Mouse (Mus musculus) lung, postnatal 25 days (tissue): ENCODE data around the gene Grcc10.

Source experiments
- DNase-seq: peaks from one replicate; pipeline ENCODE4 v3.0.0; 2022; ENCODE audit warnings: low spot score

Grcc10 gene

DNA sequence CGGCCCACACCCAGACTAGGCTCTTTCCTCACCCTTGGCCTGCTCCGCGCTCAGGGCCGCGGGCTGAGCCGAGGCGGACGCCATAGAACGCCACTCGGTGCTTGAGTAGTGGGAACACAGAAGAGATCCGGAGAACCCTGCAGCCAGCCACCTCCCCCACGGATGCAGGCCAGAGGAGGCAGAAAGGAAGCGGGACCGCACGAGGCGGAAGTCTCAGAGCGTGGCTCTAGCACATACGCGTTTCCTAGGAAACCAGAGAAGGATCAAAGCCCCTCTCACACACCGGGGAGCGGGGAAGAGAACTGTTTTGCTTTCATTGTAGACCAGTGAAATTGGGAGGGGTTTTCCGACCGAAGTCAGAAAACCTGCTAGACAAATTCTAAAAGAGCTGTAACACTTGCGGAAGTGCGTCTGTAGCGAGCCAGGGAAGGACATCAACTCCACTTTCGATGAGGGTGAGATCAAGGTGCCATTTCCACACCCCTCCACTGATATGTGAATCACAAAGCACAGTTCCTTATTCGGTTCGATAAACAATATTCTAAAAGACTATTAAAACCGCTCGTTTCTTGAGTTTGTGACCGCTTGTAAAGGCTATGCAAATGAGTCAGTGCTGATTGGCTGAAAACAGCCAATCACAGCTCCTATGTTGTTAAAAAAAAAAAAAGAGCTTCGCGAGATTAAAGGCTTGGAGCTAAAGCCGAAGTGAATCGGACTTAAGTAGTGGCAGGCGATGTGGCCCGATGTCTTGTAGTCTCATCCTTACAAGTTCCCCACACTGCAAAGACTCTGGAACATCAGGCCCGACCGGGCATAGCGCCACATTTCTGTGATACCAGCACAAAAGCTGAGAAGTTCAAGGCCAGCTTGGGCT is at the start of gene Grcc10:
Gene Grcc10, minus strand, starts transcription at position 487 of the 874 bp plus-strand sequence.
- peak; percentile 91 for DNase-seq

DNA sequence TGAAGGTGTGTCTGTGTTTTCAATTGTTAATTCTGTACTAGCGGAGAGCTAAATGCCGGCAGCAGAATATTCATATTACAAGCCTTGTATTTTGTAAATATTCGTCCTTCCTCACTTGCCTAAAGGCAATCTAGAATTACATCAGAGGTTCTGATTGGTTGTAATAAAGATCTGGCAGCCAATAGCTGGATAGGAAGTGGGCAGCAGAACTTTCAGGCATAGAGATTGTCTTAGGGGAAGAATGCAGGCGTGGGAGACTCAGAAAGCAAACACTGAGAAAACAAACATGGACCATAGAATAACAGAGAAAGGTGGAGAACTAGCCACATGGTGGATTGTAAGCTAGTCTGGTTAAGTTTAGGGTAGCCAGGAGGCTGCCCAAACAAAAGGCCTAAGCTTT is 48.9 kb upstream of the Grcc10 start:
- DNase-seq: no peak

DNA sequence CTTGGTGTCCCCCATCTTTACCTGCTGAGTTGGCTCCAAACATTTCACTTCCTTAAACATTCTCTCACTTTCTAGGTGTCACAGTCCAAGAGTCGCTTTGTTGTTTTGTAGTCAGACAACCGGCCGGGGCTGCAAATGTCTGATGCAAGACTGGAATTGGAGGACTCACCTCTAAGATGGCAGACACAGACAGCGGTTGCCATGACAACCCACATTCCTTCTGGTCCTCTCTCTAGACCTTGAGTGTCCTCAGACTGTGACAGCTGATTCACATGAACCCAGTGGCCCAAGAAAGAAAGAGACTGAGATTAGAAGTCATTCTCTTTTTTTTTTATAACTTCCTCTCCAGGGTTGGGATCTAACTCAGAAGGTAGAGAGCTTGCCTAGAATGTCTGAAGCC is 48.3 kb upstream of the Grcc10 start:
- no peak for DNase-seq

DNA sequence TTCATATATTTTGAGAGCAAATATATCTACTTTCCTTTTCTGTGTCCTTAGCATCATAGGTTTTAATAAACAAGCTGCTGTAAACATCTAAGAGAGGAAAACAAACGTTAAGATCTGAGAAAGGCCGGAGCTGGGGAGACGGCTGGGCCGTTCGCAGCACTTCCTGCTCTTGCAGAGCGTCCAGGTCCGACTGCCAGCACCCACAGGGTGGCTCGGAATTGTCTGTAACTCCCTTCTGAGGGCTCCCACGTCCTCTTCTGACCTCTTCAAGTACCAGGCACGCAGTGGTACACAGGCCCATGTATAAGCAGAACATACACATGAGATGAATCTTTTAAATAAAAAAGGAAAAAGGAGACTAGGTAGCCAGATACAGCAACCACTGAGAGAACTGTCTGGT is 46.5 kb upstream of the Grcc10 start:
- no peak for DNase-seq

DNA sequence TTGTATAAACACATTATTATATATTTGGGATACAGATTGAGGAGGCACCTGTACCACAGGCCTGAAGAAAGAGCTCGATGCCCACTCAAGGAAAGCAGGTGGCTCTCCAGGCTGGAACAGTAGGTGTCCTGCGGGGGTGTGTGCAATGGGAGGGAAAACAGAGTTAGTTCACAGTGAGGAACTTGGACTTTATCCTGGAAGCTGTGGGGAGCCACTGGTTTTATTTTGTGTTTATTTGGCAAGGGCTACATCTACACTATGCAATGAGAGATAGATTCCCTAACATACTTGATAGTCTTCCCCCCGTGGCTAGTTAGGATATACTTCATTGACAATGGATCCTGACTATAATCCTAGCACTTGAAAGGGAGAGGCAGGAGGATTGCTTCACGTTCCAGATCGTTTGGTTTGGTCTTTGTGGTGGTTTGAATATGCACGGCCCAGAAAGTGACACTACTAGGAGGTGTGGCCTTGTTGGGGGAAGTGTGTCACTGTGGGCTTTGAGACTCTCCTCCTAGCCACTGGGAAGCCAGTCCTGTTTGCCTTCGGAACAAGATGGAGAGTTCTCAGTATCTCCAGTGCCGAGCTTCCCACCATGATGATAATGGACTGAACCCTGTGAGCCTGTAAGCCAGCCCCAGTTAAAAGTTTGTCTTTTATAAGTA is 45.7 kb upstream of the Grcc10 start:
- no peak for DNase-seq

DNA sequence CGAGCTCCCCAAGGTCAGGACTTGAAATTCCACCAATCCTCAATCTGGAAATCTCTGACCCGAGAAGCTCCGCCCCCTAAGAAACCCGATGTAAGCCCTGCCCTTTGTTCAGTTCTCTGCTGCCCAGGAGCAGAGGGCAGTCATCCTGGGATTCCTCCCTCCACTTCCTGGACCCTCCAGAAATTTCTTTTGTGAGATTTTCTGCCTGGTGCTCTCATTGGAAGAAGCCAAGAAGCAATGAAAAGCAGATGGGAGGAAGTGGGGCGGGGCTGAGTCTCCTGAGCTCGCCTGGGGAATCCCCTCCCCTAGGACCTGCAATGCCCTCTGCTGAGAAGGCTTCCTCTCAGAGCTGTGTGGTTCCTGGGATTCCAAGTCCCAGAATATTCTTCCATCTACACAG is 41.3 kb upstream of the Grcc10 start:
- DNase-seq: peak; percentile 22

DNA sequence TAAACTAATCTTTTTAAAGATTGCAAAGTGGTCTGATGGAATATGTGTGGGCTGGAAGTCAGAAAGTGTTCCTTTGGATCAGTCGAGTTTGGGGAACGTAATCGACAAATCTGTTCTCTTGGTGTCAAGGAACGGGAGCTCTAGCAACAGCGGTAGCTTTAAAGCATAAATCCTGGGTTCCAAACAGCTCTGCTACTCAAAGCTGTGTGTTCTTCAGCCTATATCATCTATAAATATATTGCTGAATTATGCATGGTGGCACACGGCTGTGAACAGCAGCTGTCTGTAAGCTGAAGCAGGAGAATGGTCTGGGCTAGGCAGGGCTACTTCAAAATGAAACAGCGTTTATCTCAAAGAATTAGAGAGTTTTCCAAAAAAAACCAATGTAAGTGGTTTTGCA is 39.7 kb upstream of the Grcc10 start:
- no peak for DNase-seq

DNA sequence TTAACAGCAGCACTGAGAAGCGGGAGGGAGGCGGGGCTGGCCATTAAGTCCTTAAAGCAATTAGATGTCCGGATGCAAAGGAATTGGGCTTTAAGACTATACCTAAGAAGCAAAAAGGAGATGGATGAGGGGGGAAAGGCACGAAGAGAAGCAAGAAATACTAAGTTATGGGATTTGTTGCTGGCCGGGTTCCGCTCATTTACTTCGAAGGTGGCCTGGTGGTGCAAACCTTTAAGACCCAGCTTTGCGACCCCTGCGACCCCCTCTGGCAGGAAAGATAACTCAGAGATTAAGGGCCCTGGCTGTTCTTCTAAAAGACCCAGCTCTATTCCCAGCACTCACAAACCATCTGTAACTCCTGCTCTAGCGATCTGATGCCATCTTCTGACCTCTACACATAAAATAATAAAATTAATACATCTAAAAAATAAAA is 38.8 kb upstream of the Grcc10 start:
- DNase-seq: no peak

DNA sequence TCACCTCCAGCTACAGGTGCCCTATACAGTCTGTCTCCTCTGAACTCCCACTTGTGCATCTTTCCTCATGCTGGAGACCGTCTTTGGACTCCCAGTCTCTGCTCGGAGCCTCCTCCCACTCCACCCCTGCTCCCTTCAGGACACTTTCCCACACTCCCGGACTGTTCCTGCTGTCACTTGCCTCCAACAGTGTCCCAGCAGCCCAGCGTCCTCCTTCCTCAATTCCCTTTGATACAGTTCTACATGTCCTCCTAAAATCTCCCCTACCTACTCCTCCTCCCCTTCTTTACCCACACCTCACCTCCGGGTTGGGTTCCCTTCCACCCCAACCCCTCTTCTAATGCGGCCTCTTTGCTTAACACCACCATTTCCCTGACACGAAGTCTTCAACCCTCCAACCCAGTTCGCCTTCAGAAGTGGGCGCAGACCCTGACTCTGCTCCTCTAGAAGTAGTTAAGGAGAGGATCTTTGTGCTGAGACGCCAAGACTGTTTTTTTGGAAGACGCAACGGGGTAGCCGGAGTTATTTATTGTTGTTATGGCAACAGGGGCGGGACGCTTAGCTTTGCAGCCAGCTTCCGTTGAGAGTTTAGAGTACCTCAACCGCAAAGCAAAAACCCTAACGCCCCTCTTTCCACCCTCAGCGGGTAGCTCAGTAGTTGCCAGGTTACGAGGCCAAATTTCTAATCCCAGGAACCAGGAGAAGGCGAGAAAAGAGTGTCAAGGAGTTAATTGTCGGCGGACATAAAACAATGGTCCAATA is 38.2 kb upstream of the Grcc10 start, which contains the start of gene Lrrc23:
Gene Lrrc23, minus strand, starts transcription at position 506 of the 762 bp plus-strand sequence.
- peak; percentile 74 for DNase-seq

DNA sequence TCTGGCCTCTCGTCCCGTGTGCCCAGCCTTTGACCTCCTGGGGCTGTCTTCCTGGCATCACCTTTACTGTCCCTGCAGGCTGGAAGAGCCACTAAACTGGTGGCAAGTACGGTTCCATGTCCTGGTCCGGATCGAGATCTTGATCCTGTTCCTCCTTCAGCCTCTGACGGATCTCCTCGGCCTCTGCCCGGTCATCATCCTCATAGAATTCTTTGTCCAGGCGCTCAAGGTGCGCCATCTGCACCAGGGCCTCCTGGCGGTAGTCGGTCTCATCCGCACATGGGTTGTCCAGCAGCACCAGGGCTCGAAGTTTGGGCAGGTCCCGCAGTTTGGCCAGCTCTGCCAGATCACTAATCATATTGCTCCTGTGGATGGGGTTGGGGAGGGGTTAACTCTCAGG is 29.3 kb upstream of the Grcc10 start:
- DNase-seq: no peak

DNA sequence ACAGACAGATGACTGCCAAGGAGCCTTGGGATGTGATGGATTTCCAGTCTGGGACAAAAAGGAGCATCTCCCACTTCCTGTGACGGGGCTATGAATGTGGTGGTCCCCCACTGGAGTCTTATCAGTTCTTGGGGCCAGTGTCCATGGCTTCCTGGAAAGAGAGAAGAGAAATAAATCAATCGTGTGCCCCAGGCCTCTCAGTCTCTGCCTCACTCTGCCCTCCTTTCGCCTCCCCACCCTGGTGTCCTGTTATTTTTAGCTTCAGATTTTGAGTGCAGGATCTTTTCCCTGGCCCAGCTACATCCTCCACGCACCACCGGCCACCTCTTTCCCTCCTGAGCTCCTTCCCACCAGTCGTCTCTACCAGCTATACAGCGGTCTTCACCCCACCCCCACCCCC is 28.8 kb upstream of the Grcc10 start:
- no peak for DNase-seq

DNA sequence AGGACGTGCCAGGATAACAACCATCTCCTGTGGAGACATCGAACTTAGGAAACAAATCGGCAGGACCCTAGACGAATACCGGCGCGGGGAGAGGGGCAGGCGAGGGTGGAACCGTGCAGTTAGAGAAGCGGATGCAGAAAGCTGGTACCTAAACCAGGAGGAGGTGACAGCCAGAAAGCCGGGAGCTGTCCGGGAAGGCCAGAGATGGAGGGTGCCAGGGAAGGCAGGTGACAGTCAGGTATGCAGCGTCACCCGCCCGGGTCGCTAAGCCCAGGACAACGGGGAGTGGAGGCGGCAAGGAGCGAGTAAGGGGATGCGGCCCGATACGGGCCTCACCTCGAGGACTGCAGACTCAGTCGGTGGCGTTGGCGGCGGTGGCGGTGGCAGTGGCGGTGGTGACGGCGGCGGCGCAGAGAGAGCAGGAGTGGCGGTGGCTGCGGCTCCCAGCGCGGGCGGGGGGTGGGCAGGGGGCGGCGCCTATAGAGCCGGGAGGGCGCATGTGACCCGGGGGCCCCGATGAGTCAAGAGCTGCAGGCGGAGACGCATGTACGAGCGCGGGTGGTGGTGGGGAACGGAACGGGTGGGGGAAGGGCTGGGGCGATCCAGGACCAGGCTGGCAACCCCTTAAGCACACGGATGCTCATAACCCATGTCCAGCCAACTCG is 28.1 kb upstream of the Grcc10 start, which contains the start of gene Eno2:
Gene Eno2, minus strand, starts transcription at position 573 of the 665 bp plus-strand sequence.
- DNase-seq: no peak

DNA sequence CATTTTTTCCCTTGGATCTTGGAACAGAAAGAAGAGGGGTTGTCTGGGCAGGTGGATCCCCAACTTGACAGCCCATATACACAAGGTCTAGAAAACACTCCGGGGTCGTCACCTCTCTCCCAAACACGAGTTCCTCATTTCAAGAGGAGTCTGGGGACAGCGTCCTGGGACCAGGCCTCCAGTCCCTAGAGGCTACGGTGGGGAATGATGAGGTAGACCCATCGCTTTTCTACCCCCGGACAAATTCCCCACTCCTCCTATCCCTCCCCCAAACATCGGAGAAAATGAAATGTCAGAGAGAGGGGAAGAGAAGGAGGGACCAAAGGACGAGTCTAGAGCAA is 27.5 kb upstream of the Grcc10 start:
- DNase-seq: no peak

DNA sequence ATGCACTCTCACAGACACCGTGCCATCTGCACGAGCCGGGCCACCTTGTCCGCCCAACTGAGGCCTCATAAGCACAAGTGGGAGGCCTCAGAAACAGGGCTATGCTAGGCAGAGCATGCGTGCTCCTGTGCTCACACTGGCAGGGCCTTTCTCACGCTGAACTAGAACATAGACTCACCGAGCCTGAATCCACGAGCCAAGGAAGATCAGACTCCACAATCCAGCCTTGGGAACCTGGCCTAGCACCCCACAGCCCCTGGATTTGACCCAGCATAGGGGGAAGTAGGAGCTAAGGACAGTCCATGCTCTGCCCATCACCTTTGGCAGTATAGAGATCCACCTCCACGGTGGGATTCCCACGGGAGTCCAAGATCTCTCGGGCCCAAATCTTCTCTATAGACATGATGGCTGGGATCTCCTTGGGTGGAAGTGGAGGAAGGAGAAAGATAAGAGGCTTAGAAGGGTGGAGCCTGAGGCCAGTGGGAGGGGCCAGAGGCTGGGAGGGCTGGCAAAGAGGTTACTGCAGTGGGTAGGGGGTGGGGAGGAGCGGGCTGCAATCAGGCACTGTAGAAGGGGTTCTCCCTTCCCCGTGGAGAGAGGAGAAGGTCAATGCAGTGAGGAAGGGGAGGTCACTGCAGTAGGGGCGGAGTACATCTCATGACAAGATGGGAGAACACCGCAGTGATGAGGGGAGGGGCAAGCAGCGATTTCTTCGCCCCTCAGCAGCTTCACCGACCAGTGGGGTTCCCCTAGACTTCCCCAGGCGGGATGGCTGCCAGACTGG is 26.9 kb upstream of the Grcc10 start:
- no peak for DNase-seq

DNA sequence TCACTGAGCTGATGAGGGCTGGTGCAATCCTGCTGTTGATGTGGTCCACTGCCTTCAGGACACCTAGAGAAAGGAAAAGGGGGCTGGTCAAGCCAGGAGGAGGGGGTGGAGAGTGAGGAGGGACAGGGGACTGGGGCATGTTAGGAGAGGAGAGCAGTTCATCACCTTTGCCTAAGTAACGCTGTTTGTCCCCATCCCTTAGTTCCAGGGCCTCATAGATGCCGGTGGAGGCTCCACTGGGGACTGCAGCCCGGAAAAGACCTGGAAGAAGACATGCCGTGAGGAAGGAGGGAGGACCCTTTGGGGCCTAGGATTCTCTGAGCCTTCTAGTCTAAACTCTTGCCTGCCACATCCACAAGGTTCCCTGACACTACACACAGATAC is 26.4 kb upstream of the Grcc10 start:
- no peak for DNase-seq

DNA sequence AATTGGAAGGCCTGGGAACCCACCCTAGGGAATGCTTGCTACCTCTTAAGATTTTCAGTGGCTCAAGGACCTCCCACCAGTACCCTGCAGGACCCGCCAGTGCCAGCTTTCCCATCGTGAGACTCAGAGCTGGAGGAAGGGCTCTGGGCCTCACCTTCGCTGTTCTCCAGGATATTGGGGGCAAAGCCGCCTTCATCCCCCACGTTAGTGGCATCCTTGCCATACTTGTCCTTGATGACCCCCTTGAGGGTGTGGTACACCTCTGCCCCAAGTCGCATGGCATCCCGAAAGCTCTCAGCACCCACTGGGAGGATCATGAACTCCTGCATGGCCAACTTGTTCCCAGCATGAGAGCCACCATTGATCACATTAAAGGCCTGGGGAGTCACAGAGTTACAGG is 24.8 kb upstream of the Grcc10 start:
- no peak for DNase-seq

DNA sequence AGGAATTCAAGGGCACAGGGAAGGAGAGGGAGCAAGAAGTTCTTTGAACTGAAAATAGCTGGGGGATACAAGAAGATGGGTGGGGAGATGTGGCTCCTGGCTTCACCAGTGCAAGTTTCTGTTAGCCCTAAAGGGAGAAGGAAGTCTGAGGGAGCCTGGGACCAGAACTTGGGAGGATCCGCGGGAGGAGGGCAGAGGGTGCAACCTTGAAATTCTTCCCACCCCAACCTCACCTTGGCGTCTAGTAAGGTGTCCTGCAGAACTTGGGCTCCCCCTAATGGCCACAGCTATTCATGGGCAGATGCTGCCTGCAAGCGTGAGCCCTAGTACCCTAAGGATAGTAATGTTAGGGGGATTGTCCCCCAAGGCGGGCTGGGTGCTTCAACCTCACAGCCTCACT is 18.1 kb upstream of the Grcc10 start:
- peak; percentile 88 for DNase-seq

DNA sequence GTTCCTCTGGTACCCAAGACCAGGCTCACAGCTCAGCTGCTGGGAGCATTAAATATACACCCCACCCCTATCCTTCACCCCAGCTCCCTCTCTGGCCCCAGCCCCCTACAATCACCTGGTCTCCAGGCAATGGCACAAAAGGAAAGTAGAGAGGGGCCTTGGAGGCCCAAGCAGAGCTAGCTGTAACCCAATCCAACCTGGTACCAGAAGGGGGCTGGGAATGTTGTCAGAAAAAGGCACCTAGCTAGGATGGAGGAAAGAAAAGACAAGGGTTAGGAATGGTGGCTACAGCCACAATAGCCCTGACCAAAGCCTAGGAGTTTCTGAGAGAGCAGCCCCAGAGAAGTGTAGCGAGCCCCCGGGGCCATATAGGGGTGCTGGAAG is 17.7 kb upstream of the Grcc10 start:
- DNase-seq: no peak

DNA sequence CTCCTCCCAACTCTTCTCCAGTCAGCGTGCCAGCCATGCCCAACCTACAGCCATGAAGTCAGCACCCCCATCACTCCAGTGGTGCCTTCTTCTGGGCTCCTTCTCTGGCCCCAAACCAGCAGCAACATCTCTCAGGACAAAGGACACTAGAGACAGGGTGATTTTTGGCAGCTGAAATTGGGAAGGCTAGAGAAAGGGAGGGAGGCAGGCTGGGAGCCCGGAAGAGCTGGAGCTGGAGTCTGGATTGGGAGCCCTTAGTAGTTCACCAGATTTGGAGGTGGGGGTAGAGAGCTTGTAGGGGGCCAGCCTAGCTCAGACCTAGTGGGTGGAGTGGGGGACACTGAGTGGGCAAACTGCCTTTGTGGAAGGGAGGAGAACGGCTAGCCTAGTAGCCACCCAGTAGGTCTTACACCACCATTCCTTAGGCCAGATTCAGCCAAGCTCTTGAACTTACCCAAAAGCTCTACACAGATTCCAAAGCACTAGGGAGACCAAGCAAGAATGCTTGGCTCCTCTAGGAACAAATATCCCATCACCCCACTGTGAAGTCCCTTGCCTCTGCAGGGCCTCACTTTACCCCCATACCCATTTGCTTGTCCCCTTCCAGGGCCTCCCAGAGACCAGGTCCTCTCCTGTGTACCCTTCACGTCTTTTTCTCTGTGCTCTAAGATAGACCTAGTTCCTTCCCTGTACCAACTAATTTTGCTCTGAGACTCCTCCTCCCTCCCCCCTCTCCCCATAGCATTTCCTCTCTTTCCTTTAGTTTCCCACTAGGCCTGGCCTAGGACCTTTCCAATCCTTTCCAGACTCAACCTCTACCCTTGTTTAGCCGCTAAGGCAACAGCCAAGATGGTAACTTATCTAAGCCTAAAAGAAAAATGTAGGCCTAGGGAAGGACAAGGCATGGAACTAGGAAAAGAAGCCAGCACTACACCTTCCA is 17.0 kb upstream of the Grcc10 start:
- DNase-seq: no peak

DNA sequence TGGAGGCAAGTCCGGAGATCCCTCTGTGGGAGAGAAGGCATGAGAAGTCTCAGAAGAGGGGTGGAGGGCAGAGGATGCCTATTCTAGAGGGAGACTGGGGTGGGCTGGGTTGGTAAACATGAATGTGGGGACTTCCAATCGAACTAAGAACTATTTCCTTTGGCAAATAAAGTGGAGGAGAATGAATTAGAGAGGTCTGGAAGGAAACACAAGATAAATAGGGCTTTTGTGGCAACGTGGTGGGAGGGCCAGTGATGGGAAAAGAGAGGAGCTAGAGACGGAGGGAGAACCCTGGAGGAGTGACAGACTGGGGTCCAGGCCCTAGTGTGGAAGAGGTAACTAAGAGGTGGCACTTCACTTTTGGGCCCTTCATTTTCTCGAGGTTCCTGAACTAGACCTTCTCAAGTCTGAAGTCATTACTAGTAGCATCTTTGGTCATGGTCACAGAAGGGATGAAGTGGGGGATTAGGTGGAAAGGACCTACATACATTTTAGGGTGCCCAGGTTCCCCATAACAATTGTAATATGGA is 16.2 kb upstream of the Grcc10 start:
- DNase-seq: no peak
